Mouse (Mus musculus) gastrocnemius, adult 2 months (tissue): Measurements from ENCODE around the gene Wdr24. TPM values are rescaled to one million over a fixed set of nuclear protein-coding genes. Genes with fewer than 3 reads are reported as not detected.
A peak's percentile ranks its signal among the peaks of the same experiment; 100 is the strongest.

Experiments
- DNase-seq: peaks from one replicate; pipeline ENCODE4 v3.0.0; 2022
- H3K27ac ChIP-seq: fragments of 200-600 bp; 2 replicates; pipeline ENCODE4 v1.8.1; 2022; ENCODE audit warnings: mild to moderate bottlenecking
- H3K4me3 ChIP-seq: fragments of 200-600 bp; 2 replicates; pipeline ENCODE4 v1.8.1; 2022; ENCODE audit warnings: mild to moderate bottlenecking, moderate library complexity
- CTCF ChIP-seq: fragments of 200-600 bp; IDR thresholded peaks from 2 replicates; pipeline ENCODE4 v1.8.1; 2022; ENCODE audit warnings: antibody characterized with exemption, mild to moderate bottlenecking, moderate library complexity
- intact Hi-C: fragments of 180-260 bp; cut with DNase I; formaldehyde crosslinking; loops from one replicate; pipeline ENCODE4 v1.15.1; 2025
- total RNA-seq, 2 experiments: library from RNA; stranded (reverse); gene quantifications; 2 replicates each; pipeline ENCODE4 v1.2.3; 2021

Gene Wdr24
- total RNA-seq, 2 experiments from 2014 or later, result 8.7 to 10.0 TPM

DNA sequence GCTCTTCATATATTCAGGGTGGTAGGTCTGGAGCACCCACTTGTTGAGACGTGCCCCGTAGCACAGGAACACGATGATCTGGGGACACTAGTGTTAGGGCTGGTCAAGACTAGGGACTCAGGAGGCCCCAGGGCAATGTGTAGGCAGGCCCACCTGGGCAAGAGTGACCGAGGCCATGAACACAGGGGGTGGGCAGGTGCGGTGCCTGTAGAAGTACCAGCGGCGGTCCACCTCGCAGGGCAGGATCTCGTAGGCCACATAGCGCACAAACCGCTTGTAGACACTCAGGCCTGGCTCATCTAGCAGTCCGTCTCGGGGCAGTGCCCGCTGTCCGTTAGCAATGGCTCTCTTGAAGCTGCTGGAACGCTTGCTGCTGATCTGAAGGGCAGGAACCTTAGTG, 12.4 kb downstream of the Wdr24 start:
- no peak for DNase-seq
- intact Hi-C loops, result no loop called here
- no peak for TF ChIP-seq CTCF
- Histone ChIP-seq H3K27ac (peak overlapping the region; percentile 99), H3K4me3 (peak overlapping the region; percentile 95)

DNA sequence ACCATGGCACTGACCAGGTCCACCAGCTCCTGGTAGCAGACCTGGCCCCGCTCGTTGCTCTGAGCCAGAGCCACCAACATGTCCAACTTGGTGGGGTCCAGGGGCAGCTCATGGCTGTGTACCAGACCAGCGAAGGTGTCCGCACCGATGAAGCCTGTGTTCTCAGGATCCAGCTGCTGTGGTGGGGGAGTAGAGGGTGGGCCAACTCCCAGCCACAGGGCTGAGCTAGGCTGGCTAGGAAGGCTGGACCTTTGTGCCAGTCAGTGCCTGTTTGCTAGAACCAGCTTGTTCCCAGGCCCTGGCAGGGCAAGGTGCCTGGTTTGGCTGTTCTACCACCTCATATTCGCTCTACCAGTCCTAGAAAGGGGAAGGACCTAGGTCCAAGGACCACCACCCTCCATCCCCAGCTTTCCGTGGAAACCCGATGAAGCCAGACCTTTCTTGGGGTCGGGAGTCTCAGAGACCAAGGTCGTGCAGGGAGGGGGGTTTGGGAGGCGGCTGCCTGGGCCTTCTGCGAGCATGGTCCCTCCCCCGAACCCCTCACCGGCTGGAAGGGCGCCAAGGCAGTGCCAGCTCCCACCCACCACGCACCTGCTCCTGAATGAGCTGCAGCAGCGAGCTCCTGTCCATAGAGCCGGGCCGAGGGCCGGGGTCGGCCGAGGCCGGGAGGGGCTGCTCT, 13.1 kb downstream of the Wdr24 start:
- no peak for TF ChIP-seq CTCF
- Histone ChIP-seq H3K27ac (peak overlapping the region; percentile 99), H3K4me3 (peak overlapping the region; percentile 95)
- intact Hi-C loops, result no loop called here
- peak; percentile 66 for DNase-seq

DNA sequence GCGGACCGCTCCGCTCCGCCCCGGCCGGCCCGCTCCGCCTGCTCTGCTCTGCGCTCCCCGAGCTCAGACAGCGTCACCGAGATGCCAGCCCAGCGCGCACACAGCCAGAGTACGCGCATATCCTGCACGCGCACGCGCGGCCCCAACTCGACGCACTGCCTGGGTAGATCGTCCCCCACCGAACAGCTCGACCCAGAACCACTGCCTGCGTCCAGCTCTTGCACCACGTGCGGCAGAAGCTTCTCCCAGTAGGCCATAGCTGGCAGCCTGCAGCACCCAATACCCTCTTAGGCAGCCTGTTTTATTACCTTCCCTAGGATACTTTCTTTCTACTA, 13.6 kb downstream of the Wdr24 start, which contains the start of gene Rhbdl1:
Gene Rhbdl1 (minus strand): TSS at position 220 of the 335 bp plus-strand sequence.
- DNase-seq, result peak; percentile 93
- Histone ChIP-seq H3K4me3 (peak within 1 kb of the TSS; percentile 95), H3K27ac (peak within 1 kb of the TSS; percentile 99)
- intact Hi-C loops, result no loop called here
- no peak for TF ChIP-seq CTCF

DNA sequence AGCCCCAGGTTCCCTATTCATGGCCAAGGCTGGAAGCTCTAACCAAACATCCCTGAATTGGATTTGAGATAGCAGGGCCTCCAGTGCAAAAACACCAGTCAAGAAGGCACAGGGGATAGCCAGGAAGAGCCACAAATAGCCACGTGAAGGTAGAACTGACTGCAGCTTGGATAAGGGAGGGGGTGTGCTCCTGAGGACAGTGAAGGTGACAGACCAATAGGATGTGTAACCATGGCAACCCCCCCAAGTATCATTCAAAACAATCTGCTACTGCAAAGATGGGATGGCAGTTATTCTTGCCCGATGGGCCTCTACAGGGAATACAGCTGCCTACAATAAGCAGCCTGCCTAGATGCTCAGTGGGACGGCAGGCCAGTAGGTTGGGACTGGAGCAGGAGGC, 14.1 kb downstream of the Wdr24 start:
- peak overlapping the region; percentile 99 for H3K27ac ChIP-seq
- intact Hi-C loops, result no loop called here
- peak overlapping the region; percentile 95 for H3K4me3 ChIP-seq
- TF ChIP-seq CTCF, result no peak
- peak; percentile 40 for DNase-seq

DNA sequence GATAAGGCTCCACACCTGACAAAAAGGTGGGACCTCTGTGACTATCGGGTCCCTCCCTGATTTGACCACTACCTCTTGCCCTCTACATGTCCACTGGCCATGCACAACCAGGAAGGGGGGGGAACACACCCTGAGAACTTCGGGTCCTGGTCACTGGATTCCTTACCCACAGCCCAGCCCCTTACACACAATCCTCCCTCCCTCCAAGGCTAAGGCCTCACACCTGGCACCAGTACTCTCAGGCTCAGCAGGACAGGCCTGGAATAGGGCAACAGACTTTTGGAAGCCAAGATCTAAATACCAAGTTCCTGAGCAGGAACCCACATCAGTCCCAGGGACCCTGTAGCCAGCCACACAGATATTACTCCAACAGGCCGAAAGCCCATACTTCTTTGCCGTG, 15.5 kb downstream of the Wdr24 start:
- peak; percentile 65 for DNase-seq
- Histone ChIP-seq H3K4me3 (peak overlapping the region; percentile 28), H3K27ac (peak overlapping the region; percentile 99)
- intact Hi-C loops, result no loop called here
- TF ChIP-seq CTCF, result no peak

DNA sequence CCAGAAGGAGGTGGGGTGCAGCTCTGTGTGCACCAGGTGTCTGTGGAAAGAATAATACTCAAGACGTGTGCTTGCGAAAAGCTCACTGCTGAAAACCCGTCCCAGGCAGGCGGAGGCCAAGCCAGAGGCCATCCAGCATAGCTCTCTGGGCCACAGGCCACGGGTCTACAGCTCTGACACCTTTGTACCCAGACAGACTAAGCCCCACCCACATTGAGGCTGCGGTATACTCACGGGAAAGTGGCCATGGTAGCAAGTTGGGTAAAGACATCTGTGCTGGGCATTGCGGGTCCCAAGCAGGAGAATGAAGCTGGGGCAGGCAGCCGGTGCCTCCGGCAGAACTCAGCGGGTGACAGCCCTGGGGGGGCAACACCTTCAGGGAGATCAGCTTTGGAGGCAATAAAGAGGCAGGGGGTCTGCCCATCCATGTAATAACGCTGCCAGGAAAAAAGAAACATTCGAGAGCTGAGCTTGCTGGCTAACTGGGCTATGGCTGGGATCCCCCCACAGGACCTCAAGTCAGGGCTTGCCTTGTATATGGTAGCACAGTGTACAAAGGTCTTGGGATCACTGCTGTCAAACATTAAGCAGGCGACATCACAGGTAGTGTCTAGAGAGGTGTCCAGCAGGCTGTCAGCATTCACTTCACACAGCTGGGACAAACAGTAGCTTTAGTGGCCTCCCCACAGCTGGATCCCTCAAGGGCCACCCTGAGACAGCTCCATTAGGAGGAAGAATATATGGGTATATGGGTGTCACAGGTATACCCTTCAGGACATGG, 16.2 kb downstream of the Wdr24 start:
- DNase-seq, result no peak
- intact Hi-C loops, result no loop called here
- H3K4me3 ChIP-seq, result peak overlapping the region; percentile 28
- TF ChIP-seq CTCF, result no peak
- H3K27ac ChIP-seq, result peak overlapping the region; percentile 99

DNA sequence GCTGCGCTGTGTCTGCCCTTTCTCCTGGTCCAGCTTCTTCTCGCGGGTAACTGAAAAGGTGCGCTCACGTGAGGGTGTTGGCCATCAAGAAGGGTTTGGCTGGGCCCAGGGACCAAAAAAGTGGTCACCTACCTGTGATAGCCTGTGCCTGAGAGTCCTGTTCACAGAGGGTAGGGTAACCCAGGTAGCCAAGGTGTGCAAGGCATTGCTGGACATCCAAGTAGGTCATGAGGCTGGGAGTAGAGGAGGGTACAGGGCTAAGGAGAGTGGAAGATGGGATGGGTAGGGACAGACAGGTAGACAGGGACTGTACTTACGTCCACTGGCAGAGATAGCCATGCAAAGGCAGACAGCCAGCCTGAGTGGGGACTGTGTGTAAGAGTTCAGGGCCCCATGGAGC, 17.1 kb downstream of the Wdr24 start:
- H3K27ac ChIP-seq, result peak overlapping the region; percentile 99
- no peak overlapping the region for H3K4me3 ChIP-seq
- intact Hi-C loops, result no loop called here
- no peak for TF ChIP-seq CTCF
- no peak for DNase-seq

DNA sequence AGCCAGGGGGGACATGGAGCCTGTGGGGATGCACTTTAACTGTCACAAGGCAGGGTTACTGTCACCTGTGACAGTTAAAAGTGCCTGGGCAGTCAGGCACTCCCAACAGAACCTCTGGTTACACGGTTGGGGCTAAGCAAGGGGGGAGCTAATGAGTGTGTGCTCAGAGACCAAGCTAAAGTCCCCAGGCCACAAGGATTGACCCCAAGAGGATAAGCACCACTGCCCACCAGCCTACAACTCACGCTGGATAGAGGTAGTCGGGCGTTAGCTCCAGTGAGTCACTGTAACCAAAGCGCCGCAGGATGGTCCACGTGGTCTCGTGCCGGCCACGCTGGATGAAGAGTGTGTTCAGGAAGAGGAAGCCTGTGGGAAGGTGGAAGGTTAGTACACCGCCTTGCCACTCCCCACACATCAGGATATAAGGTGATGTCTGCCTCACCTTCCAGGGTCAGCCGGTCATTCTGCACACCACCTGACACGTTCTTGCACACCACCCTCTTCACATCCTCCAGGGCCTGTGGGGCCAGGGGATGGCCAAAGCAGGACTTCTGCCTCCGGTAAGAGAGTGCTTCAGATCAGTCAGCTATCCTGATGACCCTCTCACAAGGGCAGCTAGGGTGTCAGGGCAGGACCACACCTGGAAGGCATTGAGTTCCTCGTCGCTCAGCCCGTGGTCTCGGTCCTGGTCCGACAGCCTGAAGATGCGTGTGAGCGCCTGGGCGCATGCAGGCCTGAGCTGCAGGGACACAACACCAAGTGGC, 17.9 kb downstream of the Wdr24 start, which contains the start of gene Gm20683:
Gene Gm20683 (minus strand): TSS at position 647 of the 764 bp plus-strand sequence.
- TF ChIP-seq CTCF, result no peak
- peak within 1 kb of the TSS; percentile 99; the same call in 1 of the 2 replicates for H3K27ac ChIP-seq
- DNase-seq, result no peak
- intact Hi-C loops, result no loop called here
- H3K4me3 ChIP-seq, result no peak within 1 kb of the TSS

DNA sequence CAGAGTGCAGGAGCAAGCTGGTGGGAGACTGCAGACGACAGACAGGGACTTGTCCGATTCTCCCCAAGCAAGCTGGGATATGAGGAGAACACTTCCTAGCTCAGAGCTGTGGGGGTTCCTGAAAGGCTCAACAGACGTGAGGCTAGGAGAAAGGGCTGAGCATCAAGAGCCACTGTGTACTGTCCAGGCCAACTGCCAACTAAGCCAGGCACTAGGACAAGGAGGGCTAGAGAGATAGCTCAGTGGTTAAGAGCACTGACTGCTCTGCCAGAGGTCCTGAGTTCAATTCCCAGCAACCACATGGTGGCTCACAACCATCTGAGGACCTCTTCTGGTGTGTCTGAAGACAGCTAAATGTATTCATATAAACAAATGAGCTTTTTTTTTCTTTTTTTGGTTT, 19.1 kb downstream of the Wdr24 start:
- intact Hi-C loops, result no loop called here
- TF ChIP-seq CTCF, result no peak
- H3K4me3 ChIP-seq, result no peak overlapping the region
- no peak for DNase-seq
- no peak overlapping the region for H3K27ac ChIP-seq

DNA sequence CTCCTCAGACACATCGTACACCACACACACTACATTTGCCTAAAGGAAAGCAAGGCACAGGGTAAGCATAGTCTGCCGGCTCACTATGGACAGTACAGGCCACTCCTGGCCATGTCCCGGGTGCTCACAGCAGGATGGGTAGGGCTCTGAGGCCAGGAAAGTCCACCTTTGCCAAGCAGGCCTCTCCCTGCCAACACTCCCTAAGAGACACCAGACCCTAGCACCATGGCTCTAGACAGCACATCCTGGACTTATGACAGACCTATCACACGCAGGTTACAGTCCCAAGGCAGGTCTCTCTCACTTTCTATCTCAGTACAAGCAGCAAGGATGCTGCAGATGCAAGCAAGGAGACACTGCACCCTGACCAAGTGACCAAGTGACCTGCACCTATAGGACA, 19.7 kb downstream of the Wdr24 start:
- DNase-seq, result peak; percentile 38
- intact Hi-C loops, result no loop called here
- TF ChIP-seq CTCF, result no peak
- H3K27ac ChIP-seq, result peak overlapping the region; percentile 97
- H3K4me3 ChIP-seq, result peak overlapping the region; percentile 98

DNA sequence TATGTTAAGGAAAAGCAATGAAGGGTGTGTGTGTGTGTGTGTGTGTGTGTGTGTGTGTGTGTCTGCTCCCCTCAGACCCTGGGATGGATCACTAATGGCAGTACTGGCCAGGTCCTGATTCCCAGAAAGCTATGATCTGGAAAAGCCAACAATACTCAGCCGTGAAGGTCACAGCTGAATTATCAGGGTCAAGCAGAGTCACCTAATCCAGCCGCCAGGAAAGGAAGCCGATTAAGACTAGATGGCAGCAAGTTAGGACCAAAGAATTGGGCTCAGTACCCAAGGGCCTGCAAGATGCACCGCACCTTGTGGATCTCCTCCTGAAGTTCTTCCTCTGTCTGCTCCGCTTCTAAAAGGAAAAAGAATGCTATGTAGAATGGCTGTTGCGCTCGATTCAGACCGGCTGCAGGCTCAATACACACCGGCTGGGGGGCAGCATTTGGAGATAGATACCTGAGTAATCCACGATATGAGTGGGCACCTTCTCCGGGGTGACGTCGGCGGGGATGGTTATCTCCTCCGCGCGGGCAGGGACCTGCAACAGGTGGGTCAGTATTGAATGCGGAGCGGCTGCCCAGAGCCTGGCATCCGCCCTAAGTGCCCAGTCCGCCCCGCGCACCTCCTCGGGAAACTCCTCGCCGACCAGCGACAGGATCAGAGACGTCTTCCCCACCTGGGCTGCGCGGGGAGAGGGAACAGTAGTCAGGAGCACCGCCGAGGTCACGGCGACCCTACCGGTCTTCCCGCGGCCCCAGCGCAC, 20.4 kb downstream of the Wdr24 start:
- TF ChIP-seq CTCF, result no peak
- peak overlapping the region; percentile 98 for H3K4me3 ChIP-seq
- H3K27ac ChIP-seq, result peak overlapping the region; percentile 97
- intact Hi-C loops, result loop anchor here (2.0 kb wide), 1 partner anchor 17 kb away; the partner anchor contains the start of gene Wdr90
- no peak for DNase-seq

DNA sequence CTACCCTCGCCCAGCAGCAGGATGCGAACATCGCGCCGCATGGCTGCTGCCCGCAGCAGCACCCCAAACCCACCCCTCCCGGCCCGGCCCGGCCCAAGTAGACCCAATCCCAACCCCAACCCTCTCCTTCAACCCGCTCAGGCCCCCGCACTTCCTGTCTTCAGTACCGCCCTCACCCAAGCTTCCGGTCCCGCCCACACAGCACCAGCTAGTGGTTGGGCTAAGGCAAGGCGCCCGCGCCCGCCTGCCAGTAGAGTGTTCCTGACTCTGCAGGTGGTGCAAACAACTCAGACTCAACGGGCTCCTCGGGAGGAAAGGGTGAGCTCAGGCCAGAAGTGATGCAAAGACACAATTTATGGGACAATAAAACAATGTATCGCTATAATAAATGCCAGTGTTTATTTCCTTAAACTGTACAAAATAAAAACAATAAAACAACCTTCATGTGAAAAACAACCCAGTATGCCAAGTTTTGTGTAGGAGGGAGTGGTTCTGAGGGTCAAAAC, 21.0 kb downstream of the Wdr24 start, which contains the start of gene Rhot2:
Gene Rhot2 (minus strand): TSS at position 456 of the 506 bp plus-strand sequence.
- Histone ChIP-seq H3K4me3 (peak within 1 kb of the TSS; percentile 98), H3K27ac (peak within 1 kb of the TSS; percentile 97)
- intact Hi-C loops, result loop anchor here (2.0 kb wide), 1 partner anchor 16 kb away; the partner anchor contains the start of gene Wdr90
- TF ChIP-seq CTCF, result peak; percentile 59
- DNase-seq, result peak; percentile 98
